Mouse (Mus musculus): ENCODE measurements around the gene Neurl3. TPM values are rescaled to one million over a fixed set of nuclear protein-coding genes. Genes with fewer than 3 reads are reported as not detected.

Neurl3 gene
- total and polyA plus RNA-seq, 3 experiments = 0.08 to 0.09 (median 0.08) TPM

DNA sequence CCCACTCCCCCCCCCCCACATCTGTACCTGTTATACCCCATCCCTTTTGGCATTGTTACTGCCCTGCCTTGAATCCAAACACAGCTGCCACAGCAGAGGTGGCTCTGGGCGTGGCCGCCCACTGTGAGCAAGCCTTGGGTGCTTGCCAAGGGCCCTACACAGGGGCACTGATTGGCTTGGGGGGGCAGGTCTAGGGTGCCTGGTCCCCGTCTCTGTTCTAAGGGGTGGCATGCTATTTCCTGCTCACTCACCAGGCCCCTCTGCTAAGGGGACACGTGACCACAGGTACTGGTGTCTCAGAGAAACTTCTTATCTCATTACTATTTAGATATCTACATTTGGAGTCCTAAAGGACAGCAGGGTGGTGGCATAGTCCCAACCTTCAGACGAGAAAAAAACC, 1.9 kb downstream of the Neurl3 start:
- TF ChIP-seq EP300 (IDR thresholded peaks at IDR 0.05; ENCODE audit: low read length) (no peak), CHD1 (IDR thresholded peaks at IDR 0.05; ENCODE audit: low read depth, low read length) (no peak), ETS1 (conservative IDR thresholded peaks at IDR 0.05; ENCODE audit: low read depth, low read length) (no peak)
- H3K36me3 ChIP-seq (replicated peaks in 1 of 2; ENCODE audit: control insufficient read depth in 1 of 2, insufficient read depth in 1 of 2, low read length in 1 of 2) = peaks cover 1% of the 10 kb centered on the region in 2 experiments
- no peaks in the 10 kb centered on the region for H3K9me3 ChIP-seq (replicated peaks; ENCODE audit: low read length)
- peaks cover 15 to 42% of the 10 kb centered on the region in 2 experiments for H3K4me1 ChIP-seq (ENCODE audit: control insufficient read depth in 1 of 2, insufficient read depth in 2 of 2)
- H3K4me2 ChIP-seq (ENCODE audit: insufficient read depth, low read depth, poor library complexity, severe bottlenecking) = no peak overlapping the region
- H3K9ac ChIP-seq (ENCODE audit: insufficient read depth, low read depth) = no peak overlapping the region
- in situ Hi-C loops (cut with MboI; ENCODE audit: low pct_ligation_motif_present, low pct_unique_long_range_greater_than_20kb, low sequenced_read_pairs) (loop anchor here (25.0 kb wide), 1 partner anchor 435 kb away; no protein-coding TSS in a partner anchor), dilution Hi-C loops (cut with MboI; ENCODE audit: extremely low pct_ligation_motif_present, extremely low pct_unique_long_range_greater_than_20kb, low sequenced_read_pairs) (no loop called here)
- H3K4me3 ChIP-seq (replicated peaks in 1 of 3; ENCODE audit: low read depth in 2 of 3, low read length in 2 of 3, poor library complexity in 1 of 3) = no peak overlapping the region
- no peaks in the 10 kb centered on the region for H3K79me2 ChIP-seq (replicated peaks; ENCODE audit: control insufficient read depth, extremely low read depth, insufficient read depth, poor library complexity, severe bottlenecking)
- H3K27me3 ChIP-seq (replicated peaks) = no peaks in the 10 kb centered on the region
- no peak overlapping the region for H3K27ac ChIP-seq (ENCODE audit: insufficient read depth, low read depth)
- no peak for DNase-seq (ENCODE audit: extremely low read depth)

GRCm38 (mm10) chr1:36271516-36272230, 2.8 kb downstream of the Neurl3 start:
- no peak overlapping the region for H3K4me3 ChIP-seq (replicated peaks in 1 of 3; ENCODE audit: low read depth in 2 of 3, low read length in 2 of 3, poor library complexity in 1 of 3)
- H3K27ac ChIP-seq (ENCODE audit: insufficient read depth, low read depth) = no peak overlapping the region
- H3K9ac ChIP-seq (ENCODE audit: insufficient read depth, low read depth) = no peak overlapping the region
- no peaks in the 10 kb centered on the region for H3K9me3 ChIP-seq (replicated peaks; ENCODE audit: low read length)
- peaks cover 17 to 42% of the 10 kb centered on the region in 2 experiments for H3K4me1 ChIP-seq (ENCODE audit: control insufficient read depth in 1 of 2, insufficient read depth in 2 of 2)
- in situ Hi-C loops (cut with MboI; ENCODE audit: low pct_ligation_motif_present, low pct_unique_long_range_greater_than_20kb, low sequenced_read_pairs) (loop anchor here (25.0 kb wide), 1 partner anchor 434 kb away; no protein-coding TSS in a partner anchor), dilution Hi-C loops (cut with MboI; ENCODE audit: extremely low pct_ligation_motif_present, extremely low pct_unique_long_range_greater_than_20kb, low sequenced_read_pairs) (no loop called here)
- peaks cover 3% of the 10 kb centered on the region in 2 experiments for H3K36me3 ChIP-seq (replicated peaks in 1 of 2; ENCODE audit: control insufficient read depth in 1 of 2, insufficient read depth in 1 of 2, low read length in 1 of 2)
- no peak for TF ChIP-seq HCFC1 (IDR thresholded peaks at IDR 0.05; ENCODE audit: low read depth, low read length)
- no peak for TF ChIP-seq UBTF (IDR thresholded peaks at IDR 0.05; ENCODE audit: low read depth, low read length)
- TF ChIP-seq ELF1 (IDR thresholded peaks at IDR 0.05; ENCODE audit: low read depth, low read length) = no peak
- no peak for TF ChIP-seq ZC3H11A (IDR thresholded peaks at IDR 0.05; ENCODE audit: low read depth, low read length)
- DNase-seq (ENCODE audit: extremely low read depth) = no peak
- H3K4me2 ChIP-seq (ENCODE audit: insufficient read depth, low read depth, poor library complexity, severe bottlenecking) = no peak overlapping the region
- H3K79me2 ChIP-seq (replicated peaks; ENCODE audit: control insufficient read depth, extremely low read depth, insufficient read depth, poor library complexity, severe bottlenecking) = no peaks in the 10 kb centered on the region
- H3K27me3 ChIP-seq (replicated peaks) = no peaks in the 10 kb centered on the region

DNA sequence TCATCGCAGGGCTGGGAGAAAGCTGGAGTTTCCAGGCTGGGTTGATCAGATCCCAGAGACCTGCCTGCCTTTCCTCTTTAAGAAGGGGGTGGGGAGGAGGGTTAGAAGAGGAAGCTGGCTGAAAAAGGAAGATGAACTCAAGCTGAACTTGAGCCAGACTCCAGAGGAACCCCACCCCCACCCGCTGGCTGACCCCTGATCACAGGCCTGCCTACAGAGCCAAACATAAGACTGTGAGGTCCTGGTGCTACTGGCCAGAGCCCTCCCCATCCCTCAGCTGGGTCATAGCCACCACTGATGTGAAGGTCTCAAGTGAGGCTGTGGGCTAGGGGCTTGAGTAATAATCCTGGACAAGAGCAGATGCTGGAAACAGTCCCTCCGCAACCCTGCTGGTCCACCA, 3.8 kb downstream of the Neurl3 start:
- H3K27ac ChIP-seq (ENCODE audit: insufficient read depth, low read depth) = no peak overlapping the region
- H3K4me2 ChIP-seq (ENCODE audit: insufficient read depth, low read depth, poor library complexity, severe bottlenecking) = no peak overlapping the region
- DNase-seq (ENCODE audit: extremely low read depth) = no peak
- H3K79me2 ChIP-seq (replicated peaks; ENCODE audit: control insufficient read depth, extremely low read depth, insufficient read depth, poor library complexity, severe bottlenecking) = no peaks in the 10 kb centered on the region
- no peak for TF ChIP-seq ZKSCAN1 (IDR thresholded peaks at IDR 0.05; ENCODE audit: borderline replicate concordance, low read depth, low read length)
- TF ChIP-seq USF2 (conservative IDR thresholded peaks at IDR 0.05; ENCODE audit: low read depth, low read length) = no peak
- TF ChIP-seq SMC3 (IDR thresholded peaks at IDR 0.05; ENCODE audit: low read depth, low read length) = no peak
- no peak for TF ChIP-seq MAZ (IDR thresholded peaks at IDR 0.05; ENCODE audit: low read depth, low read length)
- no peak for TF ChIP-seq RAD21 (IDR thresholded peaks at IDR 0.05; ENCODE audit: low read depth, low read length)
- no peak for TF ChIP-seq HCFC1 (IDR thresholded peaks at IDR 0.05; ENCODE audit: low read depth, low read length)
- no peak for TF ChIP-seq MXI1 (IDR thresholded peaks at IDR 0.05; ENCODE audit: low read depth, low read length)
- no peak for TF ChIP-seq IRF4 (IDR thresholded peaks at IDR 0.05; ENCODE audit: low read depth, low read length)
- TF ChIP-seq UBTF (IDR thresholded peaks at IDR 0.05; ENCODE audit: low read depth, low read length) = no peak
- no peak for TF ChIP-seq ELF1 (IDR thresholded peaks at IDR 0.05; ENCODE audit: low read depth, low read length)
- no peak for TF ChIP-seq ZC3H11A (IDR thresholded peaks at IDR 0.05; ENCODE audit: low read depth, low read length)
- no peak for TF ChIP-seq E2F4 (IDR thresholded peaks at IDR 0.05; ENCODE audit: insufficient replicate concordance, low read depth, low read length)
- TF ChIP-seq ZNF384 (IDR thresholded peaks at IDR 0.05; ENCODE audit: low read depth, low read length) = no peak
- TF ChIP-seq JUND (conservative IDR thresholded peaks at IDR 0.05; ENCODE audit: low read depth, low read length) = no peak
- no peak for TF ChIP-seq CHD1 (IDR thresholded peaks at IDR 0.05; ENCODE audit: low read depth, low read length)
- no peak for TF ChIP-seq POLR2AphosphoS2 (IDR thresholded peaks at IDR 0.05; ENCODE audit: low read depth, low read length)
- no peak for TF ChIP-seq ETS1 (conservative IDR thresholded peaks at IDR 0.05; ENCODE audit: low read depth, low read length)
- peaks cover 21 to 50% of the 10 kb centered on the region in 2 experiments for H3K4me1 ChIP-seq (ENCODE audit: control insufficient read depth in 1 of 2, insufficient read depth in 2 of 2)
- no peak overlapping the region for H3K9ac ChIP-seq (ENCODE audit: insufficient read depth, low read depth)
- dilution Hi-C loops (cut with MboI; ENCODE audit: extremely low pct_ligation_motif_present, extremely low pct_unique_long_range_greater_than_20kb, low sequenced_read_pairs) = no loop called here
- no peaks in the 10 kb centered on the region for H3K9me3 ChIP-seq (replicated peaks; ENCODE audit: low read length)
- in situ Hi-C loops (cut with MboI; ENCODE audit: low pct_ligation_motif_present, low pct_unique_long_range_greater_than_20kb, low sequenced_read_pairs) = loop anchor here (25.0 kb wide), 1 partner anchor 433 kb away; no protein-coding TSS in a partner anchor
- H3K4me3 ChIP-seq (replicated peaks in 1 of 3; ENCODE audit: low read depth in 2 of 3, low read length in 2 of 3, poor library complexity in 1 of 3) = no peak overlapping the region
- H3K27me3 ChIP-seq (replicated peaks) = no peaks in the 10 kb centered on the region
- peaks cover 3% of the 10 kb centered on the region in 2 experiments for H3K36me3 ChIP-seq (replicated peaks in 1 of 2; ENCODE audit: control insufficient read depth in 1 of 2, insufficient read depth in 1 of 2, low read length in 1 of 2)
